Mouse (Mus musculus): ENCODE data around the gene Ints4.

Ints4 gene

GRCm38 (mm10) chr7:97536571-97536970, 55.8 kb downstream of the Ints4 start:
- no peak for DNase-seq (ENCODE audit: low read depth in 2 of 2, low spot score in 2 of 2)

DNA sequence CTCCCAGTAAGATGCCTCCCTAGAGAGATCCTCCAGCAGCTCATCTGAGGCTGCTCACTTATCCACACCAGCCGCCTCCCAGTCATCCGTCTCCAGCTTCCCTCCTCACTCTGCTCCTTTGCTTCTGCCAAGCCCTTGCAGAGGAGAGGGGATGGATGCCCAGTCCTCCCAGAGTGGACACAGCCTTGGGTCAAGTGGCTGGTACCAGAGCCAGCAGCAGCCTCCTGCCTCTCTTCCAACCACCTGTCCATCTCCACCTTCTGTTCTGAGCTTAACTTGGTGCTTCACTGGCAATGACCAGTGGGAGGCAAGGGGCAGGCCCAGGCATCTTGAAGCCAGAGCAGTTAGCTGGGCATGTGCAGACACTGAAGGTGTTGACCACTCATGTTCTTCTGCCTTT, 65.7 kb downstream of the Ints4 start:
- DNase-seq (ENCODE audit: low read depth in 2 of 2, low spot score in 2 of 2) = no peak

DNA sequence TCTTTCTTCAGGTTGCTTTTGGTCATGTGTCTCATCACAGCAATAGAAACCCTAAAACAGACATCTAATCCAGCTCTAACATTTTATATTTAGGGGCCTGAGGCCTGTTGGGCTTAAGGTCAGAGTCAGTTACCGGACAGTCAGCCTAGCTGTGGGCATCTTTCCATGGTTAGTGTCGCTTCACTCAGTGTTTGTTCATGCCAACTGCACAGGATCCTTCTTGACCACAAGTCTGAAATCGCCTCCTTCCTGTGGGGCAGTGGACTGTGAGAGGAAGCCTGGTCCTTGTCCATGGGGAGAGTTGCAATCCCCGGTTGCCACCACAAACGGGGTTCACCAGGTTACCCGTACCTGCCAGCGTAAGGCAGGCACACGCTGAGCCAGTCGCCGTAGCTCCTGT, 68.5 kb downstream of the Ints4 start:
- DNase-seq (ENCODE audit: low read depth in 2 of 2, low spot score in 2 of 2) = no peak

DNA sequence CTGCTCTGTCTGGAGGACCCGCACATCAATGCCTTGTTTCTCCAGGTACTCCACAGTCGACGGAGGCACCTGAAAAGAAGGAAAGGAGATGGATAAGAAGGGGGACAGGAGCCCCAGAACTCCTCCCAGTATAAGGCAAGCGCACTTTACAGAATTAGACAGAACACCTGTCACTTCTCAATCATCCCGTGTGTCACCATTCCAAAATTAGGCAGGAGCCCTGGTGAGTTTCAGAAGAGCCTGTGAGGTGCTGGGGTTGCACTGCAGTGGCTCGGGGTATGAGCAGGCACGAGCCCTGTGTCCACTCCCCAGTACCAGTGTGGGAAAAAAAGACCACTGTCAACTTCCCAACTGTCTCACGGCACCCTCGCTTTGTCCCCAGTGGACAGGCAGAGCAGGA, 69.9 kb downstream of the Ints4 start:
- no peak for DNase-seq (ENCODE audit: low read depth in 2 of 2, low spot score in 2 of 2)

GRCm38 (mm10) chr7:97563576-97563975, 82.8 kb downstream of the Ints4 start:
- no peak for DNase-seq (ENCODE audit: low read depth in 2 of 2, low spot score in 2 of 2)

DNA sequence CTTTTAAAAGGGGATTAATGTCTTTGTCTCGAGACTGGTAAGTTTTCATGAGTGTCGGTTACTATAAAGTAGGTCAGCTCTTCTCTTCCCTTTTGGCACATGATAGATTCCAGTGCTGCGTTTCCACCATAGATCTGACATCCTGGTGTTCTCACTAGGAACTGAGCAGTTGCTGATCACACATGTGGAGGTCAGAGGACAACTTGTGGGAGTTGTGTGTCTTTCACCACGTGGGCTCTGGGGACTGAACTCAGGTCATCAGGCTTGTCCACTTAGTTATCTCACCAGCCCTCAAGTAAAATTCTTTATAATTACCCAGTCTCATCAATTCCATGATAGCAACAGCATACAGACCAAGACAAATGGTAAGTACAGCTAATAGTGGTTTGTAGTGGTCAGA, 88.6 kb downstream of the Ints4 start:
- no peak for DNase-seq (ENCODE audit: low read depth in 2 of 2, low spot score in 2 of 2)

DNA sequence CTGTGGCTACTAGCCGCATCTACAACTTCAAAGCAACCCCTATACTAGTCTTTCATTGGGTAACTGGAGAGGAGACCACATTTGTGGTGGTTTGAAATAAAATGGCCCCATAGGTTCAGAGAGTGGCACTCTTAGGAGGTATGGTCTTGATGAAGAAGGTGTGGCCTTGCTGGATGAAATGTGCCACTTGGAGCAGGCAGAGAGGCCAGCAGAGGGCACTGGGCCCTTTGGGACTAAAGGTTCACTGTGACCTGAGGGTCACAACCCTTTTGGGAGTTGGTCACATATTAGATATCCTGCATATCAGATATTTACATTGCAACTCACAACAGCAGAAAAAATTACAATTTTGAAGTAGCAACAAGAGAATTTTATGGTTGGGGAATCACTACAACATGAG, 89.6 kb downstream of the Ints4 start:
- DNase-seq (ENCODE audit: low read depth in 2 of 2, low spot score in 2 of 2) = no peak

DNA sequence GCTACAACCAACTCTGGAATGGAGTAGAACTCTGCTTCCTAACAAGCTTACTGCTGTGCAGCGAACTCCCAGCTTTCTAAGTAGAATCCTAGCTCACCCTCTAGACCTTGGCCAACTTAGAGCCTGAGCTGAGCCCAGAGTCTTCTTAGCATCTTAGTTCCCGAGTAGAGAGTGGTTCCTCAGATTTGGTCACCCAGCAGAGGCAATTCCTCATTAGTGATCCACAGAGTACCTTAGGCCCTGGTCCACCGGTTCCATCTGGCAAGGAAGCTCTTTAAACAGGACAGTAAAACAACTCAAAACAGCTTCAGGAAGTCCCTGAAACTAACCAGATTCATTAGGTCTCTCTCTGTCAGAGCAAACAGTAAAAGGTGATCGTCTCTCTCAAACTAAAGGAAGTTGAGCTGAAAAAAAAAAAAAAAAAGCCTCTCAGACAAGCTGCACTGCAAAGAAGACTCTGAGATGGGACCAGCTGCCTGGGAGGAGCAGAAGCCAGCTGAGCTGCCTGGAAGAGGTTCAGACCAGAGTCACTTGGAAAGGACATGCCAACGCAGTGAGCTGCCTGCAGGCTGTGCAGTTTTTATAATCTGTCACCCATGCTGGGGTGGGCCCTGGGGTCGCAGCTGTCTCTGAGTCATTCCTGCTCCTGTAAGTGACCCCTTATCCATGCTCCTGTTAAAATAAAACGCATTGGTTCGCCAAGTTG, 97.8 kb downstream of the Ints4 start:
- peak in 1 of 2 experiments; percentile 20 for DNase-seq (ENCODE audit: low read depth in 2 of 2, low spot score in 2 of 2)

DNA sequence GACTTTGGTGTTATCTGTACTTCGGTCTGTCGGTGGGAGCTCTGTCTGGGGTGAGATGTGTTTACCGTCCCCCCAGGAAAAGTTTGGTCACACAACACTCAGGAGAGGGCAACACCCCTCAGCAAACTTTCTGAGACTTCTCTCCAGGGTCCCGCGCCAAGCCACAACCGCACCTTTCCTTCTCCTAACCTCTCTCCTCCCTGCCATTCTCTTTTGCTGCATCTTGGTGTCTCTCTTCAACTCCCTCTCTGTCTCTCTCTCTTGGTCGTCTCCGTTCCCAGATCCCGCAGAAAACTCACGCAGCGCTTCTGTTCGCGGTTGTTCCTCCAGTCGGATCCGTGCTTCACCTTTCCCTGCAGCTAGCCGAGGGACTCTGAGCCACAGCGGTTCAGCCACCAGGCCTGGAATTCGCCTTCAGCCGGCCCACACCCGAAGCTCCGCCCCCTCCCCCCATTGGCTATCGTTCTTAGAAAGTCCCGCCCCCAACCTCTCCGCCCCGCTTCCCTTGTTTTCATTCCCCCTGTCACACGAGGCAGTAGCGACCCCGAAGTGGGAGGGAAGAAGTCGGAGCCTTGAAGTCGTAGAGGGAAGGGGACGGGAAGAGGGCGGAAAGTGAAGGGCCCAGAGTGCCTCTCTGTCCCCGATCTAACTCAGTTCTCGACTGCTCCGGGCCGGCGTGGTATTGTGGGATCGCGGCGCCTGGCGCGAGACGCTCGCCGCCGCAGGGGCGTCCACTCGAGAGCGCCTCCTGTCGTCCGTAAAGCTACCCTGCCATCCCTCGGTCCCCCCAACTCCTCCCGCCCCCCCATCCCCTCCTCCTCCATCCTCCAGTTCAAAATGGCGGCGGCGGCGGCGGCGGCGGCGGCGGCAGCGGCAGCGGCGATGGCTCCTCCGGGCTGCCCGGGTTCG, 98.6 kb downstream of the Ints4 start, which contains the start of the genes Aamdc and Rsf1:
Aamdc (minus strand) TSS at position 431 of the 909 bp plus-strand sequence.
Rsf1 (plus strand) TSS at position 823 of the 909 bp plus-strand sequence.
- DNase-seq (ENCODE audit: low read depth in 2 of 2, low spot score in 2 of 2) = peak; percentile 88 to 89

GRCm38 (mm10) chr7:97579976-97580842, 99.5 kb downstream of the Ints4 start:
- peak; percentile 40 to 52 for DNase-seq (ENCODE audit: low read depth in 2 of 2, low spot score in 2 of 2)

- DNase-seq (ENCODE audit: low read depth in 2 of 2, low spot score in 2 of 2) = peak; percentile 84 to 86
These were observed 100.1 kb downstream of the Ints4 start for GRCm38 (mm10) chr7:97580843-97581214.

GRCm38 (mm10) chr7:97588506-97588905, 107.8 kb downstream of the Ints4 start:
- DNase-seq (ENCODE audit: low read depth in 2 of 2, low spot score in 2 of 2) = no peak

- DNase-seq (ENCODE audit: low read depth in 2 of 2, low spot score in 2 of 2) = no peak
These were observed 109.7 kb downstream of the Ints4 start for GRCm38 (mm10) chr7:97590488-97590887.

Measured in CD8-positive naive resting alpha-beta T cell, adult 2 months (primary cell).